Mouse (Mus musculus) embryonic stem cell, embryonic (primary cell): ENCODE measurements around the gene Arid1b.

Experiments used
- CTCF ChIA-PET, 4 experiments: fragments of 300-600 bp in 2 of 4; fragments of 350-600 bp in 2 of 4; sonication (Branson Sonifier 250); formaldehyde crosslinking; loops; one replicate each; lab custom pipeline; 2022; ENCODE audit warnings: inconsistent platforms in 2 of 4; lab: Charles Lee
- POLR2A ChIA-PET, 4 experiments: fragments of 300-600 bp in 2 of 4; fragments of 350-600 bp in 2 of 4; sonication (Branson Sonifier 250); formaldehyde crosslinking; loops; one replicate each; lab custom pipeline; 2022; ENCODE audit warnings: antibody characterized with exemption in 4 of 4, inconsistent platforms in 1 of 4; lab: Charles Lee

The Arid1b gene

DNA sequence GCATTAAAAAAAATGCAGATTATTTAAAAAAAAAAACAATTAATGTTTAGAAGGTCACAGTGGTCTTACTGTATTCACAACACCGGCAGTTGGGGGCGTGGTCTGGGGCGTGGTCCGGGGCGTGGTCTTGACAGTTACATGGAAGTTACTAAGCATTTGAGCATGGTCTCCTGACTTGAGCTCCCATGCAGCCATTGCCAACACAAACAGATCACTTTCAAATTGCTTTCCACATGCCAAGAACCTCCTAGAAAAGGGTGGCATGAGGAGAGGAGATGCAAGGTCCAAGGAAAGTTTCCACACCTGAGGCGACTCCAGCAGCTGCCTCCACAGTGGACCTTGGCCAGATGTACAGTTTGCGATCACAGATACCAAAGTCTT lies 383.8 kb downstream of the Arid1b start:
- CTCF ChIA-PET: interaction anchor here in 2 of 4 experiments (1.3 to 1.4 kb wide), 2 partner anchors 46 to 47 kb away, joined by 3 to 6 read pairs; no protein-coding TSS in a partner anchor

GRCm38 (mm10) chr17:5385694-5386093 lies 391.6 kb downstream of the Arid1b start:
- POLR2A ChIA-PET: no interaction called here

More for the DNA sequence above, 383.8 kb downstream of the Arid1b start:
- POLR2A ChIA-PET: interaction anchor here in 1 of 4 experiments (0.7 to 0.9 kb wide), 2 partner anchors 13 to 116 kb away, joined by 3 to 4 read pairs; no protein-coding TSS in a partner anchor

DNA sequence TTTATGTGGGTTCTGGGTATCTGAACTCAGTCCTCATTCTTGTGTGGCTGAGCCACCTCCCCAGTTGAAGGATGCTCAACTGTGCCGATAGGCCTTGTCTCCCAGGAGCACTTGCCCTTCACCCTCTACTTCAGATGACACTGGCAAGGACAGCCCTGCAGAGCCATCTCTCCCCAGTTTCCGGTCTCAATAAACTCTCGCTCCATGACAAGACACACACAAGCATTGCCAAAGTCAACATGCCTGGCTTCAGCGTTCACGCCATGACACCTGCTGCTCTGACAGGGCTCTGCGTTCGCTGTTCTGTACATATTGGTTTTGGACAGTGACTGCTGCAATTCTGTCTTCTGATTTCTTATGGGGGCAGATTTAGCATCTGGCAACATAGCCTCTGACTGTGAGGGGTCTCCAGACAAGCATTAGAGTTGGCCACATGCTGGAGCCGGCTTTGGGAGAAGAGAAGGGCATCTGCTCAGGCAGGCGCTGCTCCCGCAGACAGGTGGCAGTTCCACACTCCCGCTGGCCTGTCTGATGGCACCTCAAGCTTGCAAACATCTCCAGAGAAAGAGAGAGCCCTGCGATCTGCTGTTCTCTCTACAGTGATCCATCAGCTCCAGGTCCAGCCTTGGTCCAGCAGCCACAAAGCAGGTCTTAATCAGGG lies 392.9 kb downstream of the Arid1b start:
- ChIA-PET CTCF (interaction anchor here in 2 of 4 experiments (0.7 to 1.2 kb wide), 2 partner anchors 15 to 347 kb away, joined by 3 to 4 read pairs; no protein-coding TSS in a partner anchor), POLR2A (no interaction called here)

More at GRCm38 (mm10) chr17:5385694-5386093, 391.6 kb downstream of the Arid1b start:
- CTCF ChIA-PET: no interaction called here

DNA sequence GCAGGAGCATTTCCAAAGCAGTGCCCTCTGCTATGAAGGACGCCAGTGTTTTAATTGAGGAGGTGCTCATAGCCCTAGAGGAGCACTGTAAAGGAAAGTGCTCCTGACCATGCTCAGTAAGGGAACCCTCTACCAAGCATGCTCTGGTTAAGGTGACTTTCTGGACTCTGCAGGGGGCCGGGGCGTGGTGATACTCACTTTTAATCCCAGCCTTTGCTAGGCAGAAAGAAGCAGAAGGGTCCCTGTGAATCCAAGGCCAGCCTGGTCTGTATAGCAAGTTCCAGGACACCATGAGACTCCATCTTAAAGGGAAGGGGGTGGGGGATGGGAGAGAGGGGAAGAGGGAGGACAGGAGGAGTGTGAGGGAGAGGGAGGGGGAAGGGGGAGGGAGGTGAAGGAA lies 394.2 kb downstream of the Arid1b start:
- ChIA-PET CTCF (interaction anchor here in 1 of 4 experiments (1.2 kb wide), 1 partner anchor 13 kb away, joined by 3 read pairs; no protein-coding TSS in a partner anchor), POLR2A (interaction anchor here in 1 of 4 experiments (0.9 kb wide), 1 partner anchor 184 kb away, joined by 3 read pairs; no protein-coding TSS in a partner anchor)

DNA sequence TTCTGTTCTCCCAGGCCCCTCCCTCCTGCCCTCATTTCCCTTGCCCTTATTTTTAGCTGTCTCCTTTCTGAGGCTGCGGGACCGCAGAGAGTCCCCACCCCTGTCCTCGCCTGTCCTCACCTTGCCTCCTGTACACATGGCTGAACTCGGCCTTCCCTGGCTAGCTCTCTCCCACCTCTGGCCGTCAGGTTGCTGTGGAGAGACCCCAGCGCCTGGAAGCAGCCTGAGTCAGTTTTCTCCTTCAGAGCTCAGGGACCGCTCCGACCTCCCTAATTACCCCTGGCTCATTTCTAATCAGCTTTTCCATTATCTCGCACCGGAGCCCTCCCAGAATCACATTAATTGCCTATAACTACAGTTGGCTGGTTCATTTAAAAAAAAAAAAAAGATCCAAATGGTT lies 396.6 kb downstream of the Arid1b start:
- ChIA-PET POLR2A (interaction anchor here in 1 of 4 experiments (0.6 to 0.7 kb wide), 2 partner anchors 684 to 762 kb away, joined by 3 read pairs; no protein-coding TSS in a partner anchor), CTCF (interaction anchor here in 3 of 4 experiments (0.5 to 0.9 kb wide), 4 partner anchors 11 to 614 kb away, joined by 3 to 13 read pairs (median 4); no protein-coding TSS in a partner anchor)

DNA sequence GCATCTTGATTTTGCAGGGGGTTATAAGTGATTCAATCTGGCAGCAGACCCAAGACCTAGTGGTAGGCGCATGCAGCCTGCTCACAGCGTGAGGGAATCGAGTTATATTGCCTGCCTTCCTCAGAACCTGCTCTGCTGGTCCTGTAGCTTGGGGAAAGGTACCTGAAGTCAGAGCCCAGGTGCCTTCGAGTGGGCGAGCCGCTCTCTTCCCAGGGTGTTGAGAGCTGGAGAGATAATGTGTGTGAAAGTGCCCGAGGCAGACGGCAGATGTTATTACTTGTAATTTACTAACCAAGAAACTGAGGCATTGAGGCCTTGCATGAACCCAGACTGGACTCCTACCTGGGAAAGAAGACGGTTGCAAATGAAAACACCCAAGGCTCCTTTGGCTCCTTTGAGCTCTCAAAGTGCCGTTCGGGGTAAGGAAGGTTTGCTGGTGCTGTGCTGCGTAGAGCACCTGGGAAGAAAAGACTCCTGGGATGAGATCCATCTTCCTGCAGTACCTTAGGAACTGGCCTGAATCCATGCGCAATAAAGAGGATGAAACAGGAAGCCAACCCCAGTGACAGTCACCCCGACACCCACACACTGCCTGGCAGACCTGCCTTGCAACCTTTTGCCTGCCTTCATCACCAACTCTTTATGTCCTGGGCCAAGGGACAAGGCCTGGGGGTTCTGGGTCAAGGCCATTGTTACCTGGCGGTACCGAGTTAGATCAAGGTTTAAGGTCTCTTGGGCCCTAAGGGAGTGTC lies 401.5 kb downstream of the Arid1b start:
- ChIA-PET POLR2A (interaction anchor here in 3 of 4 experiments (0.6 kb wide), 3 partner anchors 11 to 374 kb away, joined by 3 to 7 read pairs (median 4); no protein-coding TSS in a partner anchor), CTCF (interaction anchor here in 3 of 4 experiments (0.7 to 2.6 kb wide), 5 partner anchors 34 to 126 kb away, joined by 3 to 13 read pairs (median 4); no protein-coding TSS in a partner anchor)

GRCm38 (mm10) chr17:5396213-5396612 lies 402.1 kb downstream of the Arid1b start:
- POLR2A ChIA-PET: interaction anchor here in 1 of 4 experiments (0.6 kb wide), 1 partner anchor 264 kb away, joined by 3 read pairs; no protein-coding TSS in a partner anchor

More at GRCm38 (mm10) chr17:5396213-5396612, 402.1 kb downstream of the Arid1b start:
- CTCF ChIA-PET: interaction anchor here in 3 of 4 experiments (0.7 to 2.6 kb wide), 4 partner anchors 33 to 125 kb away, joined by 3 to 13 read pairs (median 4); no protein-coding TSS in a partner anchor
